Mouse (Mus musculus): ENCODE data around the gene Mapk6. TPM values are rescaled to one million over a fixed set of nuclear protein-coding genes. Genes with fewer than 3 reads are reported as not detected.

Gene Mapk6
- total and polyA plus RNA-seq, 2 experiments from 2014 or later: 33.6 to 36.2 TPM

DNA sequence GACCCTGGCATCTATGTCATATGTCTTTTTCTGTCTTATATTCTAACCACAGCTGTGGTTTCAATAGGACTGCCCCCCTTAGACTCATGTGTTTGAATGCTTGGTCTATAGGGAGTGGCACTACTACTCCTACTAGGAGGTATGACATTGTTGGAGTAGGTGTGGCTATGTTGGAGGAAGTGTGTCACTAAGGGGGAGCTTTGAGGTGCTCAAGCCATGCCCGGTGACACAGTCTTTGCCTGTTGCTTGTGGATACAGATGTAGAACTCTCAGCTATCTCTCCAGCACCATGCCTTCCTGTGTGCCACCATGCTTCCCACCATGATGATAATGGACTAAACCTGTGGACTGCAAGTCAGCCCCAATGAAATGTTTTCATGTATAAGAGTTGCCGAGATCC lies 19.2 kb upstream of the Mapk6 start:
- Histone ChIP-seq H3K36me3 (replicated peaks; ENCODE audit: control insufficient read depth, insufficient read depth, low read length) (no peaks in the 10 kb centered on the region), H3K27ac (ENCODE audit: low read depth) (no peak overlapping the region), H3K4me1 (ENCODE audit: control insufficient read depth, insufficient read depth) (peaks cover 26% of the 10 kb centered on the region), H3K9ac (replicated peaks; ENCODE audit: low read depth, low read length) (no peak overlapping the region), H3K4me2 (ENCODE audit: low read depth, low read length) (no peak overlapping the region), H3K27me3 (ENCODE audit: control insufficient read depth, insufficient read depth, low read length) (no peaks in the 10 kb centered on the region), H3K9me3 (replicated peaks; ENCODE audit: control insufficient read depth, low read length) (no peaks in the 10 kb centered on the region), H3K4me3 (ENCODE audit: low read depth, low read length) (no peak overlapping the region)
- DNase-seq (ENCODE audit: low spot score): no peak
- ATAC-seq (ENCODE audit: insufficient read depth, low read depth): no peak
- WGBS: 71% methylated on average over 2 of the region's 2 CpGs
- no peak for TF ChIP-seq EP300 (IDR thresholded peaks at IDR 0.05; ENCODE audit: low read depth)
- no peak for TF ChIP-seq CTCF (IDR thresholded peaks at IDR 0.05; ENCODE audit: low read depth)

DNA sequence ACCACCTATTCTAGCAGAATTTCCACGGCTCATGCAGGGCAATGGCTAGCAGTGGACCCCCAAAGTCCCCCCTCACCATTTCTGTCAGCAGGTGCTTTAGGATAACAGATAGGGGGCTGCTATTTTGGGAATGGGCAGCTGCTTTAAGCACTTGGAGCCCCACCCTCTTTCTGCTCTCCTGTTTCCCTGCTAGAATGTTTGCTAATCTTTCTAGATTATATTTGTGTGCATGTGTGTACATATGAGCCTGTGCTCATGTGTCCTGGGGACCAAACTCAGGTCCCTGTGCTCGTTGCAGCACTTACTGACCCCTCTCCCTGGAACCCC lies 18.4 kb upstream of the Mapk6 start:
- Histone ChIP-seq H3K9me3 (replicated peaks; ENCODE audit: control insufficient read depth, low read length) (no peaks in the 10 kb centered on the region), H3K4me2 (ENCODE audit: low read depth, low read length) (no peak overlapping the region), H3K9ac (replicated peaks; ENCODE audit: low read depth, low read length) (no peak overlapping the region), H3K36me3 (replicated peaks; ENCODE audit: control insufficient read depth, insufficient read depth, low read length) (no peaks in the 10 kb centered on the region), H3K4me1 (ENCODE audit: control insufficient read depth, insufficient read depth) (peaks cover 26% of the 10 kb centered on the region), H3K27me3 (ENCODE audit: control insufficient read depth, insufficient read depth, low read length) (no peaks in the 10 kb centered on the region), H3K4me3 (ENCODE audit: low read depth, low read length) (no peak overlapping the region), H3K27ac (ENCODE audit: low read depth) (peak overlapping the region; percentile 36)
- no peak for TF ChIP-seq EP300 (IDR thresholded peaks at IDR 0.05; ENCODE audit: low read depth)
- TF ChIP-seq CTCF (IDR thresholded peaks at IDR 0.05; ENCODE audit: low read depth): no peak
- 28% methylated on average over 2 of the region's 2 CpGs for WGBS
- DNase-seq (ENCODE audit: low spot score) (peak; percentile 44), ATAC-seq (ENCODE audit: insufficient read depth, low read depth) (peak; percentile 31)

DNA sequence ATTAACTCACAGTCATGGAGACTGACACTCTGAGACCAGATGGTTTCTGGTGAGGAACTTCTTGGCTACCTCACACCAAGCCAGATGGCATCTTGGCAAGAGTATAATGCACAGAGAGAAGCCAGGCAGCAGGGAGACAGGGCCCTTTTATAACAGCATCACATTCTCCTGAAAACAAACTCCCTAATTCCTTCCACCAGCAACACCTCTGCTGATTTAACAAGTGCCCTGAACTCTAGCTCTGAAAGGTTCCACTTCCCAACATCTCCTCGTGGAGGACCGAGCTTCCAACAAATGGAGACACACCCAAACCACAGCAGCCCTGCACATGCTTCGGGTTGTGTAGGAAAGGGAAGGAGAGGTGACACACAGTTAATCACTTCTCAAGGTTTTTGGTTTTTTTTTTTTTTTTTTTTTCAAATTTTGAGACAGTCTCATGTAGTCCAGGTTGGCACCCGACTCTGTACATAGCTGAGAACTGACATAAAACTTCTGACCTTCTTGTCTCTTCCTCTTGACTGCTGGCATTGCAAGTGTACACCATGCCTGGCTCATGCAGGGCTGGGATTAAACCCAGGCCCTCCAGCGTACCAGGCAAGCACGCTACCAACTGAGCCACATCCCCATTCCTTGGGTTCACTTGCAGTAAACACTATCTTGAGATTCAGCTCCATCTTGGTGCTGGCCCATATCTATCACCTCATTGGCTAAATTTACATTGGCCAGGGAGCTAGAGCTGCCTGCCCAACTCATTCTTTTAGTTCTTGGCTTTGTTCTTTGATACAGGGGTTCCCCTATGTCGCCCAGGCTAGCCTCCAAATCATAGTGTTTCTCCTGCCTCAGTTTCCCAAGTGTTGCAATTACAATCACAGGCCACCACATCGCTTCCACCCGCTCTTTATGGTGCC lies 17.8 kb upstream of the Mapk6 start:
- no peak overlapping the region for H3K9ac ChIP-seq (replicated peaks; ENCODE audit: low read depth, low read length)
- H3K27ac ChIP-seq (ENCODE audit: low read depth): peak overlapping the region; percentile 36
- H3K27me3 ChIP-seq (ENCODE audit: control insufficient read depth, insufficient read depth, low read length): no peaks in the 10 kb centered on the region
- H3K4me1 ChIP-seq (ENCODE audit: control insufficient read depth, insufficient read depth): peaks cover 26% of the 10 kb centered on the region
- no peak for TF ChIP-seq EP300 (IDR thresholded peaks at IDR 0.05; ENCODE audit: low read depth)
- no peak for TF ChIP-seq CTCF (IDR thresholded peaks at IDR 0.05; ENCODE audit: low read depth)
- 49% methylated on average over 9 of the region's 9 CpGs for WGBS
- H3K9me3 ChIP-seq (replicated peaks; ENCODE audit: control insufficient read depth, low read length): no peaks in the 10 kb centered on the region
- H3K4me3 ChIP-seq (ENCODE audit: low read depth, low read length): no peak overlapping the region
- ATAC-seq (ENCODE audit: insufficient read depth, low read depth) (no peak), DNase-seq (ENCODE audit: low spot score) (no peak)
- no peak overlapping the region for H3K4me2 ChIP-seq (ENCODE audit: low read depth, low read length)
- H3K36me3 ChIP-seq (replicated peaks; ENCODE audit: control insufficient read depth, insufficient read depth, low read length): no peaks in the 10 kb centered on the region

DNA sequence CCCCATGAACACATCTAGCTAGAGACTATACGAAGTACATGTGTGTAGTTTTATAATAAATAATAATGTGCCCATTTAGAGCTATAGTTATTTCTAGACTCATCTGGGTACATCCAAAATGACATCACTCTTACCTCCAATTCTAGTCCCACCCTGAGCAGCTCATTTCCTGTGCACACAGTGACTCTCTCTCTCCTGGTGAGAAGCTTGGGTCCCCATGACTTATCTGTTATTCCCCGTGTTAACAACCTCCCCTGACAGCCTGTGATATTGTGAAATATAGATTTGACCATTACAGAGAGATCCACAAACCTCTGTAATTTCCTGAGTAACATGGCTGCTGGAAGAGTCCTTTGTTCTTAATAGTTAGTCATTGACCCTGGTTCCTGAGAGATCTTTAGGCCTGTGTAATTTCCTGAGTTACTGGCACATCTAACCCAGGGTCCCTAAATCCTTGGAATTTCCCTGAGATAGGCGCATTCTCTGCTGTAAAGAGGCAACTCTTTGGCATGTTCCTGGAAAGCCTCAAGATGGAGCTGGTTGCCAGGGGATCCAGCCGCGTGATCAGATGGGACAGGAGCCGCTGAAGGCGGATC lies 16.1 kb upstream of the Mapk6 start:
- Histone ChIP-seq H3K4me2 (ENCODE audit: low read depth, low read length) (no peak overlapping the region), H3K27ac (ENCODE audit: low read depth) (peak overlapping the region; percentile 1; the same call in 1 of the 2 replicates), H3K4me3 (ENCODE audit: low read depth, low read length) (no peak overlapping the region), H3K27me3 (ENCODE audit: control insufficient read depth, insufficient read depth, low read length) (no peaks in the 10 kb centered on the region), H3K4me1 (ENCODE audit: control insufficient read depth, insufficient read depth) (peaks cover 22% of the 10 kb centered on the region), H3K36me3 (replicated peaks; ENCODE audit: control insufficient read depth, insufficient read depth, low read length) (no peaks in the 10 kb centered on the region), H3K9me3 (replicated peaks; ENCODE audit: control insufficient read depth, low read length) (no peaks in the 10 kb centered on the region), H3K9ac (replicated peaks; ENCODE audit: low read depth, low read length) (no peak overlapping the region)
- TF ChIP-seq EP300 (IDR thresholded peaks at IDR 0.05; ENCODE audit: low read depth) (no peak), CTCF (IDR thresholded peaks at IDR 0.05; ENCODE audit: low read depth) (no peak)
- WGBS: 64% methylated on average over 7 of the region's 7 CpGs
- DNase-seq (ENCODE audit: low spot score) (no peak), ATAC-seq (ENCODE audit: insufficient read depth, low read depth) (peak; percentile 32; the same call in 1 of the 2 replicates)

DNA sequence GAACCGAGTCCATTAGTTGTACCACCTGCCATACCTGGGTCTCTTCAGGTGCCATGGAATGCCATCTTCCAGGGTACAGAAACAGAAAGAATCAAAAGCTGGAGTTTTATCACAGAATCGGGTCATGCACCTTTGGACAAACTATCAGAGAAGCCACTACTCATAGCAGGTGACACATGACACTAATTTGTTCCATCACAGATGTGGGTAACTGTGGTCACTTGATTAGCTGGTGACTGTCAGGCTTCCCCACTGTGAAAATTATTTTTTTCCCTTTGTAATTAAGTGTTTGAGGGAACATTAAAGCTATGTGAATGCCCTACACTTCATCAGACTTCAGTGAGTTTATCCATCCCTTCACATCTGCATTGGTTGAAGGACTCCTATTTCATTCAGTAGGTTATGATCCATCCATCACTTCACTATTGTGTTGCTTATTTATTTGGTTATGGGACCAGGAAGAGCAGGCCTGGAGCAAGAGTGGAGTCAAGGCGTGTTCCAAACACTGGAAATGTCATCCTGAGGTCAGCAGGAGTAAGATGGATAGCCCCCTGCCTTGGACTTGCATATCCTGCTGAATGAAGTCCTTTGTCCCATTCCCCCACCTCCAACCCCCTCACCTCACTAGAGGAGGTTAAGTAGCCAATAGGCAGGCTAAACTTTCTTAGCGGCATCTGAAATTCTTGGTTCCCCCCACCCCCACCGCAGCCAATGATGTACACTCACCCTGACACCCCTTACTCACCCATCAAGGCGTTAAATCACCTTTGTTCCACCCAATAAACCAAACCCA lies 14.7 kb upstream of the Mapk6 start:
- Histone ChIP-seq H3K9me3 (replicated peaks; ENCODE audit: control insufficient read depth, low read length) (no peaks in the 10 kb centered on the region), H3K9ac (replicated peaks; ENCODE audit: low read depth, low read length) (no peak overlapping the region), H3K4me1 (ENCODE audit: control insufficient read depth, insufficient read depth) (peaks cover 20% of the 10 kb centered on the region), H3K36me3 (replicated peaks; ENCODE audit: control insufficient read depth, insufficient read depth, low read length) (no peaks in the 10 kb centered on the region), H3K4me2 (ENCODE audit: low read depth, low read length) (no peak overlapping the region), H3K4me3 (ENCODE audit: low read depth, low read length) (no peak overlapping the region), H3K27me3 (ENCODE audit: control insufficient read depth, insufficient read depth, low read length) (no peaks in the 10 kb centered on the region), H3K27ac (ENCODE audit: low read depth) (no peak overlapping the region)
- TF ChIP-seq EP300 (IDR thresholded peaks at IDR 0.05; ENCODE audit: low read depth): no peak
- TF ChIP-seq CTCF (IDR thresholded peaks at IDR 0.05; ENCODE audit: low read depth): no peak
- ATAC-seq (ENCODE audit: insufficient read depth, low read depth) (no peak), DNase-seq (ENCODE audit: low spot score) (no peak)
- 76% methylated on average over 6 of the region's 6 CpGs for WGBS

All from heart, postnatal 0 days (tissue).